Mouse (Mus musculus) gastrocnemius, adult 2 months (tissue): ENCODE results near the gene Kcnk5. TPM values are rescaled to one million over a fixed set of nuclear protein-coding genes. Genes with fewer than 3 reads are reported as not detected.

Experiments used
- DNase-seq: peaks from one replicate; pipeline ENCODE4 v3.0.0; 2022
- H3K27ac ChIP-seq: fragments of 200-600 bp; 2 replicates; pipeline ENCODE4 v1.8.1; 2022; ENCODE audit warnings: mild to moderate bottlenecking
- H3K4me3 ChIP-seq: fragments of 200-600 bp; 2 replicates; pipeline ENCODE4 v1.8.1; 2022; ENCODE audit warnings: mild to moderate bottlenecking, moderate library complexity
- CTCF ChIP-seq: fragments of 200-600 bp; IDR thresholded peaks from 2 replicates; pipeline ENCODE4 v1.8.1; 2022; ENCODE audit warnings: antibody characterized with exemption, mild to moderate bottlenecking, moderate library complexity
- intact Hi-C: fragments of 180-260 bp; cut with DNase I; formaldehyde crosslinking; loops from one replicate; pipeline ENCODE4 v1.15.1; 2025
- total RNA-seq, 2 experiments: library from RNA; stranded (reverse); gene quantifications; 2 replicates each; pipeline ENCODE4 v1.2.3; 2021

Kcnk5 gene
- total RNA-seq, 2 experiments from 2014 or later: 0.48 to 0.73 TPM

DNA sequence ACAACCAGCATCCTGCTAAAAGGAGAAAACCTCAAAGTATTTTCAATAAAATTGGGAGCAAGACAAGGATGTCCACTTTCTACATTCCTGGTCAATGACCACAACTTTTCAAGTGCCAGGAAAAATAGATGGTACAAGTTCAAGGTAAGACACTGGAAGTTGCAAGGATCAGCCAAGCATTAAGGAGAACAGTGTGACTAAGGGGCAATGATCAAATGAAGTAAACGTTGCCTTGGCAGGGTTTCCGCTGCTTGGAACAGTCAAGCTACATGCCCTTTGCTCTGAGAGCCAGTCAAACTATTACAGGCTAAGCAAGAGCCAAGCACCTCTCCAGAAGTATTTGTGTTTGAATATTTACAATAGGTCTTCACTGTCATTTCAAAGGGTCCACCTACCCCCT lies 8.1 kb upstream of the Kcnk5 start:
- DNase-seq: no peak
- intact Hi-C loops: no loop called here
- no peak overlapping the region for H3K4me3 ChIP-seq
- no peak for TF ChIP-seq CTCF
- no peak overlapping the region for H3K27ac ChIP-seq

DNA sequence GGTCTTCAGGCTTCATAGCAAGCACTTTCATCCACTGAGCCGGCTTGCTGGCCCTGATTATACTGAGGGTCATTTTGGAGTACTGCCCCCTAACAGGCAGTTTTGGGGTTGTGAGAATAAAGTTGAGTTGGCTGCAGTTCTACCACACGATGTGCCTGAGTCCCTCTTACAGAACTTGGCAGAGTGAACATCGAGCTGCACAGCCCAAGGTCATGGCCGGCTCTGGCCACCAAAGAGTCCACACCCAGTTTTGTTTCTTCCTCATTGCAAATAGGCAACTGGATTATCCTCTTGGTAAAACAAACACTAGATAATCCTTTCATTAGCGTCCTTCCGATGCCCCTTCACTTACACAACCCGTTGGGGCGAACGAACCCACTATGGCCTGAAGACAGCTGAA lies 3.8 kb upstream of the Kcnk5 start:
- intact Hi-C loops: no loop called here
- no peak for TF ChIP-seq CTCF
- Histone ChIP-seq H3K4me3 (no peak overlapping the region), H3K27ac (no peak overlapping the region)
- DNase-seq: no peak

DNA sequence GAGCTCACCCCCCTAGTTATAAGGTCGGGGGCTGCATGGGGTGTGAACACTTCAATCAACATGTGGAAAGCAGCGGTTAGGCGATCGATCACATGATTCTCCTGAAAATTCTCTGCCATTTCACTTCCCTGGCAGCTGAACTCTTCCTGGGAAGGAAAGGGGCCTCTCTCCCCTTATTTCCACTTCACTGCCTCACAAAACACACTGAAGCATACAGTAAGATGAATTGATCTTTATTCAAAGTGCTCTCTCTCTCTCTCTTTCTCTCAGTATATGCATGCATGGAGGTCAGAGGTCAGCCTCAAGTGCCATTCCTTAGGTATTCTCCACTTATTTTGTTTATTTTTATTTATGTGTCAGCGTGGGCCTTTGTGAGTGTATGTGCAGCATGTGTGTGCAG lies 2.1 kb upstream of the Kcnk5 start:
- H3K27ac ChIP-seq: no peak overlapping the region
- no peak overlapping the region for H3K4me3 ChIP-seq
- TF ChIP-seq CTCF: no peak
- DNase-seq: no peak
- intact Hi-C loops: no loop called here

DNA sequence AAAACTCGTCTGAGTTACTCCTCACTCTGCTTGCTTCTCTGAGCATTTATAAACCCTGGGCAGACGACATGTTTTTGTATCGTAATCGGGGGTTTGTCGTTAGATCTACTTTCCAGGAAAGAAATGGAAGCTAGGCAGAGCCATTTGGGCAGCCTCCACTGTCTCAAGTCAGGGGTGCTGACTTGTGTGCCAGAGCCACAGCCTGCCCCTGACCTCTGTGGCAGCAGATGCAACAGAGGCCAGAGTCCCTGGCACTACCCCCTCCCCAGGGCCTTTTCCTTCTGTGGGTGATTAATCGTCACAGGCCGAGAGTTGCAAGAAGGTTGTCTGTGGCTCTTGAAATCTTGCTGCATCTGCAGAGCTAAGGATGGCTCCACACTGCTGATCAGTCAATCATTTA lies 987 bp upstream of the Kcnk5 start:
- H3K27ac ChIP-seq: no peak overlapping the region
- intact Hi-C loops: no loop called here
- no peak overlapping the region for H3K4me3 ChIP-seq
- no peak for DNase-seq
- TF ChIP-seq CTCF: no peak

DNA sequence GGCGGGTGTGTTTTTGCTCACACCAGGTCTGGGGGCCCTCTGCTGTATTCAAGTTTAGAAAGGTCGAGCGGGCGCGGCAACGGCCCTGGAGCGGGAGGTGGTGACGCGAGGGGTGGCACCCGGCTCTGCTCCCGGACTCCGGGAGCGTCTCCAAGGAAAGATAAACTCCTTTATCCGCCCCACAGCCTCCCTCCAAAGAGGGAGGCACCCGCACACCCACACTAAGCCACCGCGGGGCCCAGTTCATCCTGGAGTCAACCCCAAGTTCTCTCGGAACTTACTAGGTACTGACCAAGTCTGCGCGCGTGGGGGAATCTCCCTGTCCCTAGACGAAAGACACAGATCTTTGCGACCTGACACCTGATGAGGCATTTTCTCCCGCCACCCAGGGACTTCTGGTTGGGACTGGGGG lies 852 bp downstream of the Kcnk5 start:
- peak; percentile 45 for DNase-seq

DNA sequence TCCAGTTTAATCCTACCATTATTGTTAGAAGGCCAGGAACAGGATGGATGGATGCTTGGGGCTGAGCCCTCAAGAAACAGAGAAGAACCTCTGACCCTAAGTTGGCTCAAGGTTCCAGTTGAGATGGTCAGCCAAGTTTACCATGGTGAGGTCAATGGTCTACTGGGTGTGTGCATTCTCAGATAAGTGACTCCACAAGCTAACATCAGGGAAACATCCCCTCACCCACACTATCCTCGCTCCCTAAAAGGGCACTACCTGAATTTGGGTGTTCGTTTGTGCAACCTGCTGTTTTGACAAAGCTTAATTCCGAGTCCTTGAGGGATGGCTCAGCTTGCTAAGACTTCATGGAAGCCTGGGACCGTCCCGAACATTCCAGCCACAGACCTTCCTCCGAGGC lies 1.3 kb downstream of the Kcnk5 start:
- H3K27ac ChIP-seq: peak overlapping the region; percentile 79
- peak overlapping the region; percentile 77 for H3K4me3 ChIP-seq
- TF ChIP-seq CTCF: no peak
- intact Hi-C loops: no loop called here
- DNase-seq: no peak

More for the DNA sequence above, 852 bp downstream of the Kcnk5 start:
- TF ChIP-seq CTCF: no peak
- peak overlapping the region; percentile 79 for H3K27ac ChIP-seq
- intact Hi-C loops: no loop called here
- H3K4me3 ChIP-seq: peak overlapping the region; percentile 77

DNA sequence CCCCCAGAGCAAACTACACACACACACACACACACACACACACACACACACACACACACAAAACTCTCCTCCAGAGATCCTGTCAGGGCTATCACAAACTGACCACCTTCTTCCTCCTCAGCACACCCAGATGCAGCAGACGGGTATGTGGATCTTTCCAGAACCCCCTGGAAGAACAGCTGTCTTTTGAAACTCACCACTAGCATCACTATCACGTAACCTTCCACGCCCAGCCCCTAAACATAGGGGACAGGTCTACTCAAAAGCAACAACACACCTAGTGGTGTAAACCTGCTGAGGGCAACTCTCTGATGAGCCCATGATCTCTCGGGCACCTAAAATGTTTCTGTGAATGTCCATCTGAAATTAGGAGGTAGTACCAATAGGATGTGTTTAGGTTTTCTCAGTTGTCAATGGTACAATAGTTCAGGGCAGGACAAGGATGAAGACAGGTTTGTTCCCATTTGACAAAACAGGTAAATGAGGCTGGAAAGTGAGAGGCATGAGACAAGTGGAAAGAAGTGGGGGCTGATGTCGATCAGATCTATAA lies 1.8 kb downstream of the Kcnk5 start:
- H3K4me3 ChIP-seq: peak overlapping the region; percentile 77
- DNase-seq: no peak
- H3K27ac ChIP-seq: no peak overlapping the region
- TF ChIP-seq CTCF: no peak
- intact Hi-C loops: no loop called here

DNA sequence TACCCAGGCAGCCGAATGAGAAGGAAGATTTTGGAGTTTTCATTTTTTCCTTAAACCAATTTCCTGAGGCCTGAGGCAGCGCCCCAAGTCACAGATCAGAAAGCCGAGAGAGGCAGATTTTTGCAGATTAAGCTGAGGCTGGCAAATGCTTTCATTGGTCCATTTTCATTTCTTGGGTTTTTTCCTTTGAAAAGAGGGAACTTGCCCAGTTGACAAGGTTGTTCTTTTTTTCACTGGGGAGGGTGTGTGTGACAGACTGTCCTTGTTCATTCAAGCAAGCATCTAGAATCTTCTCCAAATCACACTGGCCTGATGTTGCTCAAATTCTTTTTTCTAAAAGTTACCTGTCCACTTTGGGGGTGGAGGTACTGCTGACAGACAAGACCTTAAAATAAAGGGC lies 2.5 kb downstream of the Kcnk5 start:
- peak overlapping the region; percentile 40 for H3K4me3 ChIP-seq
- no peak overlapping the region for H3K27ac ChIP-seq
- TF ChIP-seq CTCF: no peak
- intact Hi-C loops: no loop called here
- no peak for DNase-seq

DNA sequence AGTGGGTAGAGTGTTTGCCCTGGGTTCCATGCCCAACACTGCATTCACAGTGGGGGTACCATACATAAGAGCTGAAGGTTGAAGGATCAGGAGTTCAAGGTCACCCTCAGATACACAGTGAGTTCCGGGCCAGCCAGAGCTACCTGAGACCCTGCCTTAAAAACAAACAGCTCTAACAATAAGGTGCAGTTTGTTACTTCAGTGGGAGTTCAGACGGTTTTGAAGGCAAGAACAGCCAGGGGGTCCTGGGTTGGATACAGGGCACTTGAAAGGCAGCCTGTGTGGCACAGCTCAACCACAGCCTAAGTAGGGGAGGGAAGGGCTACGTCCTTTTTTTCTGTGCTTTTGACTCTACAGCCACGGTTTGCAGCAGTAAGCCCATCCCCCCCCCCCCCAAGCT lies 3.0 kb downstream of the Kcnk5 start:
- Histone ChIP-seq H3K4me3 (peak overlapping the region; percentile 40), H3K27ac (peak overlapping the region; percentile 28)
- intact Hi-C loops: no loop called here
- TF ChIP-seq CTCF: no peak
- no peak for DNase-seq

DNA sequence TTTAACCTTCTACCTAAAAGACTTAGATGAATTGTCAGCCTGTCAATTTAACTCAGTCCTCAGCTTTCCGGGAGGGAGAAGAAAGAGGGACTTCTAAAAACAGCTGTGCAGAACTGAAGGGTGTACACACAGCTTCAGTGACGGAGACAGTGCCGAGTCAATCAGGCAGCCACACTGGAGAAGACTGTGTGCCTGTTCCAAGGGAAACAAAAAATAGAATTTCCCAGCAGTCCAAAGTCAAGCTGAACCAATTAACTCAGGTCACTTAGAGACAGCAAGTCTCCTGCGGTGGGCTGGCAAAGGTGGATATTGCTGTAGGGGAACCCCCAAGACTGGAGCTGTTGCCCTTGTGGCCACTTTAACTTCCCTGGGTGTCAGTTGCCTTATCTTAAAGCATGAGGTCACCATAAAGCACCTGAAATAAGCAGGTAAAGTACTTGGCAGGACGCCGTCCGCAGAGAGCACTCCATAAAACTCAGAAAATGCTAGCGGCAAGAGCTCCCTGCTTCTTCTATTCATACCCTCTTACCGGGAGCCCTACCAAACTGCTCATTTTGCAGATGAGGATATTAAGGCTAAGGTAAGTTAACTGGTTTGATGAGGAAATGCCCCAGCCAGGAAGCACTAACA lies 4.0 kb downstream of the Kcnk5 start:
- DNase-seq: no peak
- intact Hi-C loops: no loop called here
- TF ChIP-seq CTCF: no peak

DNA sequence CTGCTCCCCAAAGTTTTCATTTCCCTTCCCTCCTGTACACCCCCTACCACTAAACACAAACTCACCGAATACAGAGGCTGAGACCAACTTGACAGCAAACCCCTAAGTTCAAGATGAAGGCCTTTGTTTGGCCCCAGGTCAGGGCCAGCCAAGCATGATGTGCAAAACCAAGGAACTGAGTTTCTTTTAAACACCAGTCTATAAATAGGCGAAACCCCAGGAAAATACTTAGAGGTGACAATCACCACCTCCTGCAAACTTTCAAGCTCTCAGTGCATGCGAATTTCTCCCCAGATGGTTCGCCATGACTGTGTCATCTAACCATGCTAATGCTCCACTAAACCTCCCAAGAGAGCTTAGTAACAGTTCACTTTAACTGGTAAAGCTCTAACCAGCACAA lies 5.9 kb downstream of the Kcnk5 start:
- Histone ChIP-seq H3K4me3 (no peak overlapping the region), H3K27ac (no peak overlapping the region)
- DNase-seq: no peak
- TF ChIP-seq CTCF: no peak
- intact Hi-C loops: no loop called here

More for the DNA sequence above, 4.0 kb downstream of the Kcnk5 start:
- Histone ChIP-seq H3K27ac (no peak overlapping the region), H3K4me3 (no peak overlapping the region; the same call in 1 of the 2 replicates)

DNA sequence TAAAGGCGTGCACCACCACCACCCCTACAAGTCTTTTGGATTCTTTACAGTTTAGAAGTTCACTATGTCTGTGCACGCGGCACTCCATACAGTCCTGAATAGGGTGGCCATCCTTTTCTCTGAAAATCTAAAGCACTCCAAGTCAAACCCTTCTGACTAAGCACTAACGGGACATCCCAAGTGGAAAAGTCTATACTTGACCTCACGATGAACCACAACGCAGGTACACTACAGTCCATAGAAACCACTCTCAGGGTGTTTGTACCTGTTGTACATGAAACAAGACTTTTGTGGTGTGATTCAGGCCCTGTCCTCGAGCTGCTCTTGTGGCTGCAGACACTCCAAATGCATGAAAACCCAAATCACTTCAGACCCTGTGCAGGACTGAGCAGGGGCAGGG lies 6.5 kb downstream of the Kcnk5 start:
- intact Hi-C loops: no loop called here
- TF ChIP-seq CTCF: no peak
- Histone ChIP-seq H3K4me3 (no peak overlapping the region), H3K27ac (no peak overlapping the region)
- no peak for DNase-seq

DNA sequence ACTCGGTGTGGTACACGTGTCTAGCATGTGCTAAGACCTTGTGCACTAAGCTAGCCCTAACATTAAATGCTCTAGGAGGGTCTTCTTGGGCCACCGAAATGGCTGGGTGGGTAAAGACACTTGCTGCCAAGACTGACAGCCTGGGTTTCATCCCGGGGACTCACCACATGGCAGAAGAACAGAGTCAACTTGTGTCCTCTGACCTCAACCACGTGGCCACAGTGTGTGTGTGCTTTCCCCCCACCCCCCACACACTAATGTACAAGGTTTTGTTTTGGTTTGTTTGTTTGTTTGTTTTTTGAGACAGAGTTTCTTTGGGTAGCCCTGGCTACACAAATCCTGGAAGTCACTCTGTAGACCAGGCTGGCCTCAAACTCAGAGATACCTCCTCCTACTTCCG lies 6.9 kb downstream of the Kcnk5 start:
- no peak for DNase-seq
- no peak overlapping the region for H3K27ac ChIP-seq
- intact Hi-C loops: no loop called here
- no peak for TF ChIP-seq CTCF
- no peak overlapping the region for H3K4me3 ChIP-seq

DNA sequence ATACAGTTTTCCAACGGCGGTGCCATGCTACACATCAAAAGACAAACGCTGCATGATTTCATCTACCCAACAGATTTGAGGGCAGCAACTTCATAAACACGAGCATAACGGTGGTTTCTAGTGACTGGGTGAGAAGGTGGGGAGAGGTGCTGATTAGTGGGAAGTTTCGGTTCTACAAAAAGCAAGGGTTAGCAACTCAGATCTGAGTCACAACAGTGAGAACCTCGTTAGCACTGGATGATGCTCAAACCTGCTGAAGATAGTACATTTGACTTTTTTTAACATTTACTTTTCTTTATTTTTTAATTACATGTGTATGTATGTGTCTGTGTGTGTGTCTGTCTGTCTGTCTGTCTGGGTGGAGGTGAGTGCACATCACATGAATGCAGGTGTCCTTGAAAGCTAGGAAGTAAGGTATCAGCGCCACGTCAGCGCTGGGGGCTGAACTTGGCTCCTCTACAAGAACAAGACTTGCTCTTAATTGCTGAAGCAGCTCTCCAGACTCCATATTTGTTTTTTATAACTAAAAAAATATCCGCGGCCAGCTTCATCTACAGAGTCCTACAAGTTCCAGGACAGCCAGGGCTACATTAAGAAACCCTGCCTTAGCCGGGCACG lies 7.6 kb downstream of the Kcnk5 start:
- TF ChIP-seq CTCF: no peak
- DNase-seq: no peak
- H3K27ac ChIP-seq: no peak overlapping the region
- intact Hi-C loops: no loop called here
- no peak overlapping the region for H3K4me3 ChIP-seq
